Mouse (Mus musculus) G1E (cell line): ENCODE measurements at regions not wholly inside any gene's neighbourhood (a gene's known extent, or its start where the extent isn't known, plus 50 kb on each side); places are given as distances from the start of the nearest gene placed in this dataset.

Experiments
- CTCF ChIP-seq: IDR thresholded peaks from 2 replicates; pipeline ENCODE4 v1.5.1; 2012; ENCODE audit warnings: low read depth, low read length, inconsistent platforms, mixed read lengths
- GATA1 ChIP-seq: IDR thresholded peaks from 2 replicates; pipeline ENCODE4 v1.6.1; 2012; ENCODE audit warnings: borderline replicate concordance, low read length, inconsistent platforms, mixed read lengths

DNA sequence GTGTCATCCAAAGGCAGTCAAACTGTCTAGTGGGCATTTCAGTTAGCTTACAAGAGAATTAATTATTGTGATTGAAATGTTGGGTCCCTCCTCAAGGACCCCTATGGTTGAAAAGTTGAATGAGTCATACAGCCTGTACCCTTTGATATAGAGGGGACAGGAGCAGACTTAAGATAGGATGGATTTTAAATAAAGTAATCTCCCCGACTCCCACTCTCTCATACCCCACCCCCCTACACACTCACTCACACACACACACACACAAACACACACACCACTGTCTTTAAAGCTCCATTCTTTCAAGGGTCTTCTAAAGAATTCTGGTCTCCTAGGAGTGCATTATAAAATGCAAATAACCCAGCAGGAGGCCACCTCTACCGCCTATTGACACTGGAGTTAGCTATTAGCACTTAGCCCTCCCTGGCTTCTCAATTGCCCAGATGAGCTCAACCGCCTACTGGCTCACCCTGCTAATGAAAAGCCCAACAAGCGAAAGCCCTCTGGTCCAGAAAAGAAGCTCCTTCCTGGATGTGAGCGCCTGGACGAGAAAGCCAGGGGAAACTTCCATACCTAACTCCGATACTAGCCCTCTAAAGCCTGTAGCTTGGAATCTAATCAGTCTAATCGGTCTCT lies 236.3 kb upstream of the Rgma start:
- TF ChIP-seq CTCF (no peak), GATA1 (no peak)
